Mouse (Mus musculus): ENCODE measurements around the gene Tmcc2.

The Tmcc2 gene

DNA sequence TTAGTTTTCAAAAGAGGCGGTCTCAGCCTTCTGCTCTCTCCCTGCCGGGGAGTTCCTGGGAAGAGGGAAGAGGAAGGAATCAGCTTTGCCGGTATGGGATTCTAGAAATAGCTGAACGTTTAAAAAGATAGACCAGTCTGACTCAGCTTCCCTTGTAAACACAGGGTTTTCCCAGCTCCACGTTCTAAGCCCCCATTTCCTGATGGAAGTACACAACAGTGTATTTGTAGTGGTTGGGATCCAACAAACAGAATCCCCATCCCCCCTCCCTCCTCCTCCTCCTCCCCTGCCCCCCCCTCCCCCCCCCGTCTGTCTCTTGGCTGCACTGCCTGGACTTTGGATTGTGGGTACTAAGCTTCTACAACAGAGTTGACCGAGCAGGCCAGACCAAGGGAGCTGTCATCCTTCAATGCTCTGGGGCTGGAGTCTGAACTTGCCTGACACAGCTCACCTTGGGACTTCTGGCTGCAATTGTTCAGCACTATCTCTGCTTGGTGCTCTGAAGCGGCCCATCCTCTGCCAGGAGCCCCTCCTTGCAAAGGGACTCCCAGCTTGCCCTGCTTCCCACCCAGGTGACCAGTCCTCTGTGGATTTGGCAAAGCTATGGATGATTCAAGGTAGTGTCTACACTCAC lies 52.9 kb downstream of the Tmcc2 start:
- DNase-seq: no peak

GRCm38 (mm10) chr1:132336921-132337320 lies 54.2 kb downstream of the Tmcc2 start:
- DNase-seq: no peak

DNA sequence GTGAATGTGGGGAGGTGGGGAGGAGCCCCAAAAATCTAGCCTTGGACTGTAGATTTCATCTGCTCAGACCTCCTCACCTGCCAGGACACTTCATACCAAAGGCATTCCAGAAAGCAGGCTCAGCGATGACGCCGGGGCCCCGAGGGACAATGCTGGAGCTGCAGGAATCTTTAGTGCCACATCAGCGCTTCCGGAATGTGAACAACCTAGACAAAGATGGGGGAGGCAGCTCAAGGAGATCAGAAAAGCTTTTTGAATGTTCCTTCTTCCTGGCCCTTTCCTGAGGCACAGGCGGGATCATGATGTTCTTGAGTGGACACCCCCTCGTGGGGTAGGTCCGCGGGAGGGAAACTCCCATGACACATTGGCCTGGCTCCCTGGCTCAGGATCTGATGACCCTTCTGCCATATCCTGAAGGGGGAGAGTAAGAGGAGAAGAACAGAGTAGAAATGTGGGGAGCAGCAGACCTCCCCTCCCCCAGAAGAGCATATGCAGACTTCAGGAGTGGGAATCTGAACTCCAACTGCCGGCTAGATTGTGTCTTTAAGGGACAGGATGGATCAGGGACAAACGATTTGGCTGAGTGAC lies 55.6 kb downstream of the Tmcc2 start:
- DNase-seq: peak; percentile 45 to 64

DNA sequence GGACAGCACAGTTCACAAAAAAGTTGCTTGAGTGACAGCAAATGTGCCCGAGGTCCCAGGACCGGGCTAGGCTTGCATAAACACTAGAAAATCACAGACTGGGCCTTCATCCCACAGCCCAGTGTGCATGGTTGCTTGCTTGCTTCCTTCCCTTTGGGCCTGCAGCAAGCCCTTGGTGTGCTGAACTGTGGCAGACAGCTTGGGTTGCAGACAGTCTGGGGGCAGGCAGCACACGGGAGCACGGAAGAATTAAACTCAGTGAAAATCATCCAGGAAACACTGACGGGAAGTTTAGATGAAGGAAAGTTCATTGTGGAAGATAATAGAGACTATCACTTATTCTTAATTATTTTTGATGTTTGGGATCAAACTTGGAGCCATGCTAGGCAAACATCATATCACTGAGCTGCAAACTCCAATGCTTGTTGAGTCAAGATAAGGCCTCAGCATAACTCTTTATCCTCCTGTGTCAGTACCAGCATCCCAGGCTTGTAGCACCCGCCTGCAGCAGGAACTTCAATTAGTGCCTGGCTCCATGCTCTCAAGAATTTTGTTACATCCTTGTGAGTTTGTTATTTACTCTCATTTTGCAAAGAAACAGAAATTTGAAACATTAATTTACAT lies 56.8 kb downstream of the Tmcc2 start:
- no peak for DNase-seq

DNA sequence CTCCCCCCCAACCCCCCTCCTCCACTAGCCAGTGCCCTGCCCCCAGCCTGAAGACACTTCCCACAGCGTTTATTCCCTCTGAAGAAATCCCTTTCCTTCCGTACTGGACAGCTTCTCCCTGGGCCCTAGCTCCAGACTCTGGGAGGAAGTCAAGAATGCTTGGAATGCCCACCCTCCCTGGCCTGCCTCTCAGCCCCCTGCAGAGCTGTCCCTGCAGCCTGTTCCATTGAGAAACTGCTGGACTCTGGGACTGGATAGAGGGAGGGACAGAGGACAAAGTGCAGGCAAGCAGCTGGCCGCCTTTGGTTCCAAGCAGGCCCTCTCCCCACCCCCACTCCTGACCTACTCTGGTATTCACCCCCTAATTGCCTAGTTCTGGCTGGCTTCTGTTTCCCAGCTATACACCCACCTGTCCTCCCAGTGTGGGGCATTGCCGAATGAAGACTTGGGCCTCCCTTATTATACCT lies 57.4 kb downstream of the Tmcc2 start:
- DNase-seq: peak; percentile 74 to 91

- DNase-seq: no peak
Measured at GRCm38 (mm10) chr1:132333201-132333600, 57.9 kb downstream of the Tmcc2 start.

- no peak for DNase-seq
Measured at GRCm38 (mm10) chr1:132331283-132331682, 59.8 kb downstream of the Tmcc2 start.

GRCm38 (mm10) chr1:132330397-132330796 lies 60.7 kb downstream of the Tmcc2 start:
- no peak for DNase-seq

DNA sequence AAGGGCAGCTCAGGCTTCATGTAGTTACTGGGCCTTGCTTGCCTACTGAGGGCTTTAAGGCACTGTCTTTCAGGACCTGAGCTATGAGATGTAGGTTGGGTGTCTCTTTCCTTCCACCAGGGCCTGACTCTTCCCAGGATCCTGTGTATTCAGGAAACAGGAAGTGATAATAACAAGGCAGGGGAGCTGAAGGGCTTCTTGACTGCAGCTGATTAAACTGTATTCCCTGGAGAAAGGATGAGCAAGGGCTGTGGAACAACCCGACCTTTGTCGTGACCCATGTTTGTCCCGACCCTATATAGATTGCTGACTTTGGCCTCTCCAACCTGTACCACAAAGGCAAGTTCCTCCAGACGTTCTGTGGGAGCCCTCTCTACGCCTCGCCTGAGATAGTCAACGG lies 61.4 kb downstream of the Tmcc2 start:
- no peak for DNase-seq

DNA sequence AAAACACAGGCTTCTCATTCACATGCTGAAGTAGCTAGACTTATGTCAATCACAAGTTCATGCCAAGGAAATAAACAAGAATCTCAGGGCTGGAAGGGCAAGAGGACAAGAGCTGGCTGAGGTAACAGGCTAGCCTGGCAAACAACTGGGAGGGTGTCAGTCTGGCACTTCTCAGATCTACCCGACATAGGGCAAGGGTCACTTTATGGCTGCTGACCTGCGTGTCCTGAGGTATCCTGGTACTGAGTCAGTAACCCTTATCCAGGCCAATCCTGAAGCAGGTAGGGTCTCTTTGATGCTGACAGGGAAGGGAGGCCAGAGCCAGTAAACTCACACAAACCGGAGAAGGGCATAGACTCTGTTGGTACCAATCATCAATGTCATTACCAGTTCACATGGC lies 62.5 kb downstream of the Tmcc2 start:
- no peak for DNase-seq

- DNase-seq: no peak
Measured at GRCm38 (mm10) chr1:132327477-132327876, 63.6 kb downstream of the Tmcc2 start.

DNA sequence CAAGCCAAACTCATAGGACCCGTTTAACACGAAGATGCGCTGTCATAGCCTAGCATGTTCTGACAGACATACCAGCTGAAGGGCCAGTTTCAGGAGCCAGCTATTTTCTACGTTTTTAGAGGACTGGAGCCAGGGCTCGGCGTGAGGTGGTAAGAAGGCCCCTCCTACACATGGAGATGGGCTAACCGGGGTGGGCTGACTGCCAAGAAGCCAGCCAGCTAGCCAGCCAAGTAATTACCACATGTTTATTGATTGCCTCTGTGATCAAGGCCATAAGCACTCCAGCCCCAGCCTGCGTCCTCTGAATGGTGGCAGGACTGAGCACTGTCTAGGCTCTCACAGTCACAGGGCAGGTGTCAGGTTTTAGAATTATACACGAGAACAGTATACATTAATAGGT lies 64.3 kb downstream of the Tmcc2 start:
- no peak for DNase-seq

- peak; percentile 58 to 73 for DNase-seq
Measured at GRCm38 (mm10) chr1:132322711-132323542, 68.2 kb downstream of the Tmcc2 start.

DNA sequence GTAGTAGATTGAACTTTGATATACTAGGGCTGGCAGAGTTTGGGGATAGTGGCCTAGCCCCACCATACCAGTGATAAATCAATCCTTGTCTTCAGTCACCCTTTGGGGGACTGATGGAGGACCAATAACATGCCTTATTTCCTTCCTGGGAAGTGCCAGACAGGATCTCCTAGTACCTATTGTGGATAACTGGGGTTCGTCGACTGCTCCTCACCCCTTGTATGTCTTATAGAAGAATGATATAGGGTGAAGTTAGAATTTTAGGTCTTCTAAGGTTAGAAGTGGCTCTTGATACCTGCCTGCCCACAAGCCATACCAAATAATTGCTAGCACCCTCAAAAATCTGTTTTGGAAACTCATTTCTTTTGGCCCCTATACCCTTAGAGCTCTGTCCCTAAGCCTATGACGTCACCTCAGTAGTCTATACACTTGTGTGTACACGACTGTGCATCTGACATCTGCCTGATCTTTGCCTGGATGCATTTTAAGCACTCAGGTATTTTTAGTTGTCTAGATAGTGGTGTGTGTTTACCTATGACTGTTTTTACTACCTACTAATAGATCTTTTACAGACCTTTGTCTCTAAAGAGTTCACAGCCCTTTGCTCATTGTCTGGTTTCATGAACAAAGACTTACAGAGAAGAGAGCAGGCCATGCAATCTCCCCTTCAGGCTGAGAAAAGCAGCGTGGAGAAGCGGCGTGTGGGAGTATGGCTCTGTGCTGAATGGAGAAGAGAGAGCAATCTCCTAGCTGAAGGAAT lies 69.1 kb downstream of the Tmcc2 start:
- DNase-seq: no peak

- peak; percentile 89 to 94 for DNase-seq
Measured at GRCm38 (mm10) chr1:132319242-132319641, 71.8 kb downstream of the Tmcc2 start.

- no peak for DNase-seq
Measured at GRCm38 (mm10) chr1:132317894-132318863, 72.9 kb downstream of the Tmcc2 start.

- peak; percentile 74 to 85 for DNase-seq
Measured at GRCm38 (mm10) chr1:132317413-132317812, 73.7 kb downstream of the Tmcc2 start.

DNA sequence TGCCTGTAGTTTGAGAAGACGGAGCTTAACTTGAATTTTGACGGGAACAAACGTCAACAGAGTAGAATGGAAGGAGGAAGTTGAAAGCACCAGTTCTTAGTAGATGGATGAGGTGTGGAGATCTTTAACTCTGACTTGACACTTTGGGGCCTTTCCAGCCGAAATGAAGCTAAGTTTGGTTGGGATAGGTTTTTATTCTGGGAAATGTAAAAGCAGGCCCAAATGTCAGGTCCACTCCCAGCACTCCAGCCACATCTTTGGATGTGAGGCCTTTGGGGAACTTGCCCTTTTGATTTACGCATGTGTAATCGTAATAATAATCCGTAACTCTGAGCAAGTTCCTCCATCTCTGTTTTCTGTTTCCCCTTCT lies 74.5 kb downstream of the Tmcc2 start:
- no peak for DNase-seq

GRCm38 (mm10) chr1:132315889-132316624 lies 75.0 kb downstream of the Tmcc2 start, which contains the start of gene Nuak2:
TSS of gene Nuak2 (plus strand) at chr1:132316126.
- peak; percentile 90 to 93 for DNase-seq

DNA sequence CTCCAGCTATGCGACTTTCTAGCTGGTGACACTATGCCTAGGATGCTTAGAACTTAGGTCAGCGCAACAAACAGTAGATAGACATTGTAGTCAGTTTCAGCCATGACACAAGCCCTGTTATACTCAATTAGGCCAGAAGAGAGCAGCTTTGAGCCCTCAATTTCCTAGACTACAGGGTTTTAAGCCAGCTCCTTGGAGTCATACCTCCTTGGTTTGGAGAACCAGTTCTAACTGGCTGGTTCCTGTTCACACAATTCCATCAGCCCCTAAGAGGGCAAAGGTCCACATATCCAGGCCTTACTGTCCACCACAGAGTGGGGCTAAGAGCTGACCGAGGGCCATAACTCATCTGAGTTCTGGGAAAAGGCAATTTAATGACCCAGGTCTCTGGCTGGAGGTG lies 78.4 kb downstream of the Tmcc2 start:
- peak in 1 of 2 experiments; percentile 82 for DNase-seq

DNA sequence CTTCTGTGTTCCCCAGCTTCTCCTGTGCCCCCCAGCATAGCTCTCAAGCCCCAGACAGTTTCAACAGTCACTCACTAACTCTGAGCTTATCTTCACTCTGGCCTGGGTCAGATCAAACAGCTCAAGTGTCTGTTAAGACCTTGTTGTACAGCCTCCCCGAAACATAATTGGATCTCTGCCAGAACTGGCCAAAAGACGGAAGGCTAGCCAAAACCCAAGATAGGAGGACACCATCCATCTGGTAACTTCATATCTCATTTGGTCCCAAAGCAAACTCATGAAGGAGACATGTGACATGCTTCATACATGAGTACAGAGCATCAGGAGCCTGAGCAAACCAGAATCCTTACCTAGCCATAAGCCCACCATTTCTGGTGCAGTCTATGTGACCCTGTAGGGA lies 79.0 kb downstream of the Tmcc2 start:
- no peak for DNase-seq

Data from lung, postnatal 4 days (tissue).